Mouse (Mus musculus) liver, embryonic 11.5 days (tissue): Measurements from ENCODE around the gene Palld. TPM values are rescaled to one million over a fixed set of nuclear protein-coding genes. Genes with fewer than 3 reads are reported as not detected.
A peak's percentile ranks its signal among the peaks of the same experiment; 100 is the strongest.

Experiments
- ATAC-seq: fragments of 200-750 bp; cut with Nextera tagmentation; replicated peaks from 2 replicates; pipeline ENCODE4 v1.8.0; 2017; ENCODE audit warnings: moderate number of reproducible peaks, mild to moderate bottlenecking, moderate TSS enrichment, moderate library complexity; ENCODE audit not compliant: low FRiP score
- DNase-seq: peaks from one replicate; pipeline ENCODE4 v3.0.0-alpha.2; 2017; ENCODE audit warnings: low spot score
- H3K27ac ChIP-seq: fragments of 300-500 bp; sonication (generic); 2 replicates; pipeline ENCODE4 v1.5.1; 2014; ENCODE audit warnings: mild to moderate bottlenecking, low read depth, low read length, control low read depth
- H3K27me3 ChIP-seq: fragments of 300-500 bp; sonication (generic); replicated peaks from 2 replicates; pipeline ENCODE4 v1.6.1; 2014; ENCODE audit warnings: low read length, mixed read lengths; ENCODE audit not compliant: control insufficient read depth, insufficient read depth
- H3K36me3 ChIP-seq: fragments of 300-500 bp; sonication (generic); 2 replicates; pipeline ENCODE4 v1.6.1; 2014; ENCODE audit warnings: mild to moderate bottlenecking, low read length, moderate library complexity, mixed read lengths; ENCODE audit not compliant: control insufficient read depth, insufficient read depth
- H3K4me1 ChIP-seq: fragments of 300-500 bp; sonication (generic); replicated peaks from 2 replicates; pipeline ENCODE4 v1.6.1; 2014; ENCODE audit warnings: low read length, mixed read lengths; ENCODE audit not compliant: control insufficient read depth, insufficient read depth
- H3K4me2 ChIP-seq: fragments of 300-500 bp; sonication (generic); 2 replicates; pipeline ENCODE4 v1.6.1; 2014; ENCODE audit warnings: mild to moderate bottlenecking, control low read depth, moderate library complexity
- H3K4me3 ChIP-seq: fragments of 300-500 bp; sonication (generic); 2 replicates; pipeline ENCODE4 v1.5.1; 2014; ENCODE audit warnings: low read depth, low read length, control low read depth
- H3K9ac ChIP-seq: fragments of 300-500 bp; sonication (generic); 2 replicates; pipeline ENCODE4 v1.6.1; 2014; ENCODE audit warnings: low read depth, low read length, control low read depth
- H3K9me3 ChIP-seq: fragments of 300-500 bp; sonication (generic); 2 replicates; pipeline ENCODE4 v1.6.1; 2016; ENCODE audit warnings: low read length, inconsistent platforms, mixed read lengths; ENCODE audit not compliant: control insufficient read depth
- WGBS: fragments of 180-500 bp; shearing (Covaris S2); extraction: QIAGEN DNeasy Blood & Tissue Kit; methylation state at CpG from one replicate; pipeline ENCODE4 v1.1.7; 2014; 5-methylcytosine and 5-hydroxymethylcytosine counted together
- polyA plus RNA-seq: library from polyadenylated mRNA; unstranded; fragments of >200 nt; fragmentation: Nextera tagmentation; extraction: Ambion mirVana; gene quantifications from 2 replicates; pipeline ENCODE4 v1.2.1, GENCODE M21; 2014

The Palld gene
- polyA plus RNA-seq, 1 experiment from 2014 or later = 22.9 TPM

DNA sequence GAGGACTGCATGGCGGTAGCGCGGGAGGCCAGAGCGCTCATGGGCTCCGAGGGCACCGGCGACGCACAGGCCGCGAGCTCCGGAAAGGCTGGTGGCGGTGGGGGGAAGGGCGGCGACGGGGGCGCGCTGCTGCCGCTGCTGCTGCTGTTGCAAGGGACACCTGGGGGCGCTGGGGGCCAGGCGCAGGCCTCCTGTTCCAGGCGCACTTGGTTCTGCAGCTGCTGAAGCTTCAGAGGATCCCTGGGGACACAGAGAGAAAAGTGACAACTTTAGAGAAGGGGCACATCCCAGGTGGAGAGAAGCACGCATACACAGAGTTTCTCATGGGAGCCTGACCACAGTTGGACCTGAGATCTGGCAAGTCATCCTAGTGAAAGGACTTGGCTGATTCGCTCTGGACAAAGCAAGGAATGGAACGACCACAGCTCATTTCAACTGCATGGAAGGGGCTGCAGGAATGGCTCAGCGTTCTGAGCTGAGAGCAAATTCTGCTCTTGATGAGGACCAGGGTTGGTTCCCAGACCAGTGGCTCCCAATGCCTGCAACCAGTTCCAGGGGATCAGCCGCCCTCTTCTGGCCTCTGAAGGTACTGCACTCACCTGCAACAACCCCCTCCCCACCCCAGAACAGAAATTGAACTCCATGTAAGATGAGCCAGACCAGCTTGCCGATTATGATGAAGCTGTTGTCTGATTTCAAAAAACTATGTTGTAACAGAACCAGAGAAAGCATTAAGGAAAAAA, 352.3 kb downstream of the Palld start:
- H3K36me3 ChIP-seq = peaks cover 15% of the 10 kb centered on the region
- DNase-seq (no peak), ATAC-seq (no peak)
- H3K27ac ChIP-seq = no peak overlapping the region
- H3K9ac ChIP-seq = no peak overlapping the region
- H3K4me2 ChIP-seq = peak overlapping the region; percentile 39
- H3K27me3 ChIP-seq = 0 out of 2 replicates have a peak, but pooled peaks cover 2% of the 10 kb centered on the region
- peaks cover 8% of the 10 kb centered on the region; the same call in 1 of the 2 replicates for H3K9me3 ChIP-seq
- H3K4me3 ChIP-seq = no peak overlapping the region
- 40% methylated on average over 27 of the region's 27 CpGs for WGBS
- H3K4me1 ChIP-seq = no peaks in the 10 kb centered on the region

DNA sequence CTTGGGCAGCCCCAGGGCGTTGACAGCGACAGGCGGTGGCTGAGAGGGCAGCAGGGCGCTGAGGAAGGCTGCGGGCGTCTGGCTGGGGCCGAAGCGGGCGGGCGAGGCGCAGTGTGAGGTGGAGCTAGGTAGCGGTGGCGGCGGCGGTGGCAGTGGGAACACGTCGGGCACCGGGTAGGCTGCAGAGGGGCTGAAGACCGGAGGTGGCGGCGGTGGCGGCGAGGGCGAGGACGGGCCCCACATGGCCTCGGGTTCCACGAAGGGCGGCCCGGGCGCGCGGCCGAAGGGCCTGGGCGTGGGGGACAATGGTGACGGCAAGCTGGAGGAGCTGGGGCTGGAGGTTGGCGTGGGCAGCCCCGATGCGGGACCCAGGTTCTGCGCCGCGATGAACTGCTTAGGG, 352.9 kb downstream of the Palld start:
- Histone ChIP-seq H3K27ac (no peak overlapping the region), H3K4me1 (no peaks in the 10 kb centered on the region), H3K4me3 (no peak overlapping the region), H3K9ac (no peak overlapping the region), H3K27me3 (0 out of 2 replicates have a peak, but pooled peaks cover 2% of the 10 kb centered on the region), H3K4me2 (peak overlapping the region; percentile 39), H3K9me3 (peaks cover 8% of the 10 kb centered on the region; the same call in 1 of the 2 replicates), H3K36me3 (peaks cover 15% of the 10 kb centered on the region)
- no peak for DNase-seq
- ATAC-seq = no peak
- 64% methylated on average over 39 of the region's 41 CpGs for WGBS

DNA sequence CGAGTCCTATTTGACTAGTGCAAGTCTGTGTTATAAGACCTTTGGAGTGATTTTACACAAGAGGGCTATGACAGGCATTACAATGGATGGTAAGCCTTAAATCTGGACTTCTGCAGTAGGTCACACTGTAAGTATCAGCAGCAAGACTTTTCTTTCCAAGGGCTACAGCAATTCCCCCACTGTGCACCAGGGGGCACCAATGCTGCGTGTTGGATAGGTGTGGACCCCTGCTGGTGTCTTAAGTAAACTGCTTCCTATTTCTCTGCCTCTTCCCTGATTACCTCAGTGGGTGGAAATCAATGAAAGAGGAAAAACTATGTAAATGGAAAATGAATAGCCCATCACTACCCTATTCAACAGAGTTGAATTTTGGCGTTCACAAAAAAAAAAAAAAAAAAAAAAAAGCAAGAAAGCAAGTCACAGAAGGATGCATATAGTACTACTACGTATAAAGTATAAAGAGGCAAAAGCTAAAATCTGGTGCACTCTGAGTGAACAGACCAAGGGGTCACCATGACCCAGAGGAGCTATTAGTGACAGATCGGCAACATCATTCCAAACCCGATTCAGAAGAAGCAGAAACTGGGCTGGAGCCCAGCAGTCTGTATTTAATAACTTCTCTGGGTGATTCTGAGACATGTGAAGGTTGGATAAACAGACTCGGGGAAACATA, 362.5 kb downstream of the Palld start:
- WGBS = 47% methylated on average over 7 of the region's 7 CpGs
- DNase-seq (peak; percentile 69), ATAC-seq (peak; percentile 53; the same call in 1 of the 2 replicates)
- no peak overlapping the region for H3K4me2 ChIP-seq
- no peak overlapping the region for H3K4me3 ChIP-seq
- H3K9me3 ChIP-seq = no peaks in the 10 kb centered on the region
- H3K27ac ChIP-seq = no peak overlapping the region
- no peak overlapping the region for H3K9ac ChIP-seq
- H3K4me1 ChIP-seq = no peaks in the 10 kb centered on the region
- H3K27me3 ChIP-seq = no peaks in the 10 kb centered on the region
- H3K36me3 ChIP-seq = no peaks in the 10 kb centered on the region

DNA sequence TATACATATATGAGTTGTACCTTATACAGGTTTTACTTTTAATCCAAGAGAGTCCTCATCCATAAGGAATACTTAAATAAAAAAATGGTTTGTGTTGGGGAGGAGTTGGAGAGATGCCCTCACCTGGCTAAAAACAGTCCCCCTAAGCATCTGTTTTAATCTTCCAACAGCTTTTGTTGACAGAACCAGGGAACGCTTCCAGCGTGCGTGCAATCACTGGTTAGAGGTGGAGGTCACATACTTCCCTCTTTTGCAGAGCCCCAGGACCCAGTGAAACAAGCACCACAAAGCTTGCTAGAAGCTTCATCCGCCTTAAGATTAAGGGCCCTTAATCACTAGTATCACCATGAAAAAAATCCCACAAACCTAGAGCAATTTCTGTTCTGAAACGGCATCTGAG, 365.0 kb downstream of the Palld start:
- no peak for DNase-seq
- Histone ChIP-seq H3K27ac (no peak overlapping the region), H3K9me3 (no peaks in the 10 kb centered on the region), H3K4me1 (no peaks in the 10 kb centered on the region), H3K36me3 (no peaks in the 10 kb centered on the region), H3K4me3 (no peak overlapping the region), H3K27me3 (no peaks in the 10 kb centered on the region), H3K9ac (no peak overlapping the region), H3K4me2 (no peak overlapping the region)
- no peak for ATAC-seq
- WGBS = 72% methylated on average over 5 of the region's 5 CpGs

DNA sequence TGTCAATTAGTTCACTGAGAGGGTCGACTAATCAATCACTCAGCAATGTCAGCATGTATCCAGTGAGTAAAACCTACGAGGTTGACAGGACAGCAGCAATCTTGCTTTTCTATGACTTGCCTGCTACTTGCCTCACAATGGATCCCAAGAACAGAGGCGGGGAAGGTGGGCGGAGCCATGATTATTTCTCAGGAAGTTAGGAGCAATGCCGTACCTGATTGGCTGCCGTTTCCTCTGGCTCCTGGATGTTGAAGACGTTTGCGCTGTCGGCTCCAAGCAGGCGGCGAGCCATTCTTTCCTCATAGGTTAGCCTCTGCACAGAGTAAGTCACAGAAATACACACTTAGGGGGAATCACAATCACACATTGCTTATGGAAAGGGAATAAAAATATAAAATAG, 367.0 kb downstream of the Palld start:
- DNase-seq (no peak), ATAC-seq (no peak)
- no peaks in the 10 kb centered on the region for H3K36me3 ChIP-seq
- WGBS = 72% methylated on average over 11 of the region's 11 CpGs
- H3K4me2 ChIP-seq = no peak overlapping the region
- no peak overlapping the region for H3K9ac ChIP-seq
- no peak overlapping the region for H3K27ac ChIP-seq
- no peaks in the 10 kb centered on the region for H3K27me3 ChIP-seq
- no peaks in the 10 kb centered on the region for H3K4me1 ChIP-seq
- no peaks in the 10 kb centered on the region for H3K9me3 ChIP-seq
- H3K4me3 ChIP-seq = no peak overlapping the region

DNA sequence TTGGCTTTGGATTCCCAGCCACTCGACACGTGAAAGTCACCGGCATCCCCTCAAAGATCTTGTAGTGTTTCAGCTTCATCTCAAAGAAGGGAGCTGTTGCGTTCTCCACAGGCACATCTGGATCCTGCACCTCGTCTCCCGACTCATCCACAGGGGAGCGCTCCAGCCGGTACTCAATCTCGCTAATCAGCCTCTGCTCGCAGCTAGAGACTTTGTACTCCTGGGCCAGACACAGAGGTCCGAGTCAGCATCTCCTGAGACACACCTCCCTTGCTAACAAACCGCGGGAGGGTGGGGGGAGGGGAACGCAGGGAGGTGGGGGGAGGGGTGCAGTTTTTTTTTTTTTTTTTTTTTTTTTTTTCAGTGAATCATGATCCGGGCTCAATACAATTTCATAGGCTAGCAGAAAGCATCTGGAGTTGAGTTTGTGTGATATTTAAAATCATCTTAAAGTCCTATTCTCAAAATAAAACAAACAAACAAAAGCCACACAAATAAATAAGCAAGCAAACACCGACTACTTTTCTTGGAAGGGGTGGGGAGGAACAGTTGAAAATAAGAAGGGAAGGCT, 369.0 kb downstream of the Palld start:
- H3K27ac ChIP-seq = no peak overlapping the region
- WGBS = 45% methylated on average over 16 of the region's 16 CpGs
- H3K9ac ChIP-seq = no peak overlapping the region
- H3K4me1 ChIP-seq = peaks cover 9% of the 10 kb centered on the region; the same call in 1 of the 2 replicates
- peak overlapping the region; percentile 28 for H3K4me2 ChIP-seq
- ATAC-seq (no peak), DNase-seq (no peak)
- H3K9me3 ChIP-seq = no peaks in the 10 kb centered on the region
- no peak overlapping the region for H3K4me3 ChIP-seq
- H3K27me3 ChIP-seq = no peaks in the 10 kb centered on the region
- no peaks in the 10 kb centered on the region for H3K36me3 ChIP-seq

DNA sequence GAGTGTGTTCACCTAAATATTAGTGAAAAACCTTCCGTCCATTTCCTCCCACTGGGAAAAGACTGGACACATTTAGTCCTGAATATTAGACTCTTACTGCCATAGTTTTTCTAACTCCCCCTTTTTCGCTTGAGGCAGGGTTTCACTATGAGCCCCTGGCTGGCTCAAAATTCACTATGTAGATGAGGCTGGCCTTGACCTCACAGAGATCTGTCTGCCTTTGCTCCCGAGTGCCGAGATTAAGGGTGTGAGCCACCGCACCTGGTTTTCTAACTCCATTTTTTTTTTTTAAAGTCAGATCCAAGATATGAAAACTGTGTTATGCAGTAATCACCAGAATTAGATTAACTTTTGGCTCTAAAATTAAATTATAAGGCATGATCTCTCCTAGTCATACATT, 369.7 kb downstream of the Palld start:
- H3K4me3 ChIP-seq = no peak overlapping the region
- H3K27me3 ChIP-seq = no peaks in the 10 kb centered on the region
- WGBS = 85% methylated on average over 5 of the region's 5 CpGs
- no peak overlapping the region for H3K9ac ChIP-seq
- H3K4me2 ChIP-seq = no peak overlapping the region
- no peak for DNase-seq
- H3K9me3 ChIP-seq = no peaks in the 10 kb centered on the region
- no peak for ATAC-seq
- no peak overlapping the region for H3K27ac ChIP-seq
- H3K36me3 ChIP-seq = no peaks in the 10 kb centered on the region
- H3K4me1 ChIP-seq = peaks cover 9% of the 10 kb centered on the region; the same call in 1 of the 2 replicates

DNA sequence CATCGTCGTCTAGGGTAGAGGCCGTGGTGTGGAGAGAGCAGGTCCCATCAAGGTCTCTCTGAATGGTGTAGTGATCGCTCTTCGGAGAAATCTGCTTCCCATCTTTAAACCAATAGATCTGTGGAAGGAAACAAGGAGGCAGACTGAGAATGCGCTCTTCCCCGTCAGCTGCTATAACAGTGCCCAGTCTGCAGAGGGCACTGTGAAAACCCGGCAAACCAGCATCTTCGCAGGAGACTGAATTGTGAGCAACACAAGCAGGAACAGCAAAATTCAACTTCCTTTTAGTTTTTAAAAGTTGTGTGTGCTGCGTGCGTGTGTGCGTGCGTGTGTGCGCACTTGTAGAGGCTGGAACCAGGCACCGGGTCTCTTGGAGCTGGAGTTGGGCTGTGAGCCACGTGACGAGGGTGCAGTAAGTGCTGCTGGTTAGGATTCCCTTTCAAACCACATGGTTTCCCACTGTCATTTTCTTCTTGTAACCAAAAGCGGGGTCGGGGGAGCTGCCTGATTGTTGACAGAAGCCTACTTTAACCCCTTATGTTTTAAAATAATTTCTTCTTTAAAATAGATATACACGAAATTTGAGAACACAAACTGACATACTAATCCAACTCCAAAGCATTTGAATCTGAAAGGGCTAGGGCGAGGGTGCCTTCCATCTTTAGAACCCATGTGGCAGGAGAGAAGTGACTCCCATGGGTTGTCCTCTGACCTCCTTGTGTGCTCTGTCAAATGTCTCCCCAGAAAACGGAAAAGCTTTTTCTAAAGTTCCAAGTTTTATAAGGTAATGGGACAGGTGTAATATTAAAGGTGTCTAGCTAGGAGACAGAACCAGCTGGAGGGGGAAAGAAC, 370.3 kb downstream of the Palld start:
- Histone ChIP-seq H3K27me3 (no peaks in the 10 kb centered on the region), H3K4me2 (peak overlapping the region; percentile 42), H3K9me3 (no peaks in the 10 kb centered on the region), H3K4me1 (peaks cover 9% of the 10 kb centered on the region; the same call in 1 of the 2 replicates), H3K36me3 (no peaks in the 10 kb centered on the region), H3K9ac (no peak overlapping the region), H3K27ac (no peak overlapping the region), H3K4me3 (no peak overlapping the region)
- no peak for ATAC-seq
- WGBS = 59% methylated on average over 22 of the region's 22 CpGs
- no peak for DNase-seq
